27 mouse cellular contexts compared by ENCODE assay signal in the genomic region with DNA sequence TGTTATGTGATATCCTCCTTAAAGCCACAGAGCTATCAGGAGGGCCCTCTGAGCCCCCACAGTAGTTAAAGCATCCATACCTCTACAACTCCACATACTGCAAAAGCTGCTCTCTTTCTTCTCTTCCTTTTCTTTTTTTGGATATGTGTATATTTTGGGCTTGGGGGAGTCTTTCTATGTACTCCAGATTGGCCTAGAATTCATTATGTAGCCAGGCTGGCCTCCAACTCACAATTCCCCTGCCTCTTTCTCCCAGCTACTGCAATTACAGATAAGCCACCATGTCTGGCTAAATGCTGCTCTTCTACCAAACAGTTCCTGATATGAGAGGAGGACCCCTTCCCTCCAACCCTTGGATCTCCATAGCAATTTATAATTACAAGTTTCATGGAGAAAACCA.
DNase-seq lines count a peak whose midpoint lies in the region; ATAC-seq and TF ChIP-seq lines count a peak whose summit lies in the region.
"Had no signal": no experiment of that assay in that cellular context is flagged by ENCODE, and none has a peak within 500 bp of the region (broad histone marks: within the 10 kb centered on the region; RNA-seq: fewer than 3 reads in every experiment).

No protein-coding gene starts in this region.

- H3K4me2 ChIP-seq in forebrain, postnatal 0 days (ENCODE audit: low read depth), result no peak overlapping the region
- no peak overlapping the region for H3K4me2 ChIP-seq in forebrain, embryonic 14.5 days (ENCODE audit: low read length)
- H3K4me2 ChIP-seq: embryonic facial prominence, embryonic 13.5 days; embryonic facial prominence, embryonic 15.5 days; forebrain, embryonic 12.5 days; forebrain, embryonic 15.5 days had no signal

- no peak overlapping the region for H3K9ac ChIP-seq in forebrain, postnatal 0 days
- no peak overlapping the region for H3K9ac ChIP-seq in forebrain, embryonic 14.5 days (ENCODE audit: low read length)
- H3K9ac ChIP-seq: embryonic facial prominence, embryonic 13.5 days; embryonic facial prominence, embryonic 15.5 days; forebrain, embryonic 12.5 days; forebrain, embryonic 15.5 days had no signal

- no peak for TF ChIP-seq CTCF in forebrain, postnatal 0 days (IDR thresholded peaks at IDR 0.05; ENCODE audit: low read depth)
- TF ChIP-seq CTCF in left cerebral cortex, adult 2 months (IDR thresholded peaks at IDR 0.05), result no peak

- no peaks in the 10 kb centered on the region; the same call in 1 of the 2 replicates for H3K36me3 ChIP-seq in forebrain, postnatal 0 days (ENCODE audit: insufficient read depth)
- no peaks in the 10 kb centered on the region for H3K36me3 ChIP-seq in forebrain, embryonic 14.5 days (ENCODE audit: control insufficient read depth, insufficient read depth, low read length)
- H3K36me3 ChIP-seq: embryonic facial prominence, embryonic 13.5 days; embryonic facial prominence, embryonic 15.5 days; forebrain, embryonic 10.5 days; forebrain, embryonic 12.5 days; forebrain, embryonic 15.5 days had no signal

- H3K4me1 ChIP-seq in forebrain, postnatal 0 days (ENCODE audit: insufficient read depth), result no peaks in the 10 kb centered on the region; the same call in 1 of the 2 replicates
- no peaks in the 10 kb centered on the region for H3K4me1 ChIP-seq in forebrain, embryonic 14.5 days (ENCODE audit: control insufficient read depth, insufficient read depth, low read length)
- H3K4me1 ChIP-seq: embryonic facial prominence, embryonic 15.5 days had no signal

- H3K27me3 ChIP-seq in forebrain, postnatal 0 days (ENCODE audit: insufficient read depth, low read length), result no peaks in the 10 kb centered on the region
- H3K27me3 ChIP-seq in forebrain, embryonic 14.5 days (replicated peaks; ENCODE audit: control insufficient read depth, insufficient read depth, low read length), result no peaks in the 10 kb centered on the region
- H3K27me3 ChIP-seq: CH12.LX; embryonic facial prominence, embryonic 13.5 days; embryonic facial prominence, embryonic 15.5 days; forebrain, embryonic 12.5 days; forebrain, embryonic 15.5 days; Patski had no signal

- no peak overlapping the region for H3K27ac ChIP-seq in forebrain, postnatal 0 days (ENCODE audit: low read depth, low read length)
- no peak overlapping the region for H3K27ac ChIP-seq in forebrain, embryonic 14.5 days (ENCODE audit: low read depth, low read length)
- H3K27ac ChIP-seq in left cerebral cortex, adult 2 months, result peak overlapping the region; percentile 63; the same call in 1 of the 2 replicates
- H3K27ac ChIP-seq: embryonic facial prominence, embryonic 13.5 days; embryonic facial prominence, embryonic 15.5 days; forebrain, embryonic 10.5 days; forebrain, embryonic 12.5 days; forebrain, embryonic 15.5 days had no signal

- intact Hi-C loops in left cerebral cortex, adult 2 months (cut with DNase I), result no loop called here
- intact Hi-C loops in left cerebral cortex, postnatal 36 days (cut with DNase I), result no loop called here

- H3K9me3 ChIP-seq in forebrain, postnatal 0 days (ENCODE audit: low read length), result no peaks in the 10 kb centered on the region
- no peaks in the 10 kb centered on the region for H3K9me3 ChIP-seq in forebrain, embryonic 14.5 days (replicated peaks; ENCODE audit: control insufficient read depth, low read length)
- H3K9me3 ChIP-seq: embryonic facial prominence, embryonic 13.5 days; embryonic facial prominence, embryonic 15.5 days; forebrain, embryonic 10.5 days; forebrain, embryonic 12.5 days; forebrain, embryonic 15.5 days; G1E had no signal

- no peak for DNase-seq in forebrain, postnatal 0 days
- DNase-seq in forebrain, embryonic 14.5 days (ENCODE audit: low spot score), result no peak
- no peak for DNase-seq in left cerebral cortex, adult 2 months (ENCODE audit: extremely low spot score in 1 of 2, low spot score in 2 of 2)
- DNase-seq in left cerebral cortex, postnatal 36 days (ENCODE audit: low spot score in 2 of 2), result no peak
- DNase-seq in brain, adult 2 months (ENCODE audit: low read depth, low spot score), result peak; percentile 56
- DNase-seq: adrenal gland, adult 8-10 months; adrenal gland, postnatal 14 days; adrenal gland, postnatal 36 days; B cell, adult 2 months; cerebellum, adult 11 months; cerebellum, adult 18-20 months; cerebellum, adult 8-10 months; cerebellum, adult 9-11 months; cerebellum, postnatal 14 days; cerebellum, postnatal 36 days; embryo, embryonic 11 days had no signal

- H3K4me3 ChIP-seq in forebrain, postnatal 0 days (ENCODE audit: low read depth, low read length), result no peak overlapping the region
- no peak overlapping the region for H3K4me3 ChIP-seq in forebrain, embryonic 14.5 days (ENCODE audit: low read depth, low read length)
- H3K4me3 ChIP-seq in left cerebral cortex, adult 2 months, result no peak overlapping the region
- H3K4me3 ChIP-seq: embryonic facial prominence, embryonic 13.5 days; embryonic facial prominence, embryonic 15.5 days; erythroblast, embryonic 14.5 days; forebrain, embryonic 10.5 days; forebrain, embryonic 12.5 days; forebrain, embryonic 15.5 days had no signal

- ATAC-seq in forebrain, postnatal 0 days, result 0 out of 2 replicates have a peak, but pooled peaks have one; percentile 14
- ATAC-seq in forebrain, embryonic 14.5 days, result no peak
- ATAC-seq: activated CD4-positive, CD25-positive, alpha-beta regulatory T cell, adult 4 months; CD4-positive, CD25-positive, alpha-beta regulatory T cell, adult 4 months; forebrain, embryonic 15.5 days; Patski had no signal
